Mouse (Mus musculus): ENCODE results near the gene Armc8. TPM values are rescaled to one million over a fixed set of nuclear protein-coding genes. Genes with fewer than 3 reads are reported as not detected.

The Armc8 gene
- polyA plus RNA-seq, 1 experiment from 2014 or later = 78.3 TPM

- H3K9me3 ChIP-seq (ENCODE audit: control insufficient read depth, low read length) = no peaks in the 10 kb centered on the region
- ATAC-seq (ENCODE audit: low FRiP score) = no peak
Measured at GRCm38 (mm10) chr9:99552068-99552467, 16.6 kb downstream of the Armc8 start.

GRCm38 (mm10) chr9:99546259-99546658 lies 22.4 kb downstream of the Armc8 start:
- Histone ChIP-seq H3K9ac (no peak overlapping the region), H3K4me3 (replicated peaks; ENCODE audit: low read length) (no peak overlapping the region), H3K4me1 (replicated peaks; ENCODE audit: control insufficient read depth, insufficient read depth, low read length) (no peaks in the 10 kb centered on the region), H3K27me3 (ENCODE audit: control insufficient read depth, insufficient read depth, low read length) (no peaks in the 10 kb centered on the region), H3K36me3 (replicated peaks; ENCODE audit: control insufficient read depth, insufficient read depth) (no peaks in the 10 kb centered on the region), H3K27ac (no peak overlapping the region), H3K9me3 (ENCODE audit: control insufficient read depth, low read length) (no peaks in the 10 kb centered on the region), H3K4me2 (replicated peaks) (no peak overlapping the region)
- 84% methylated on average over 1 of the region's 1 CpGs for WGBS
- DNase-seq (ENCODE audit: low spot score) (no peak), ATAC-seq (ENCODE audit: low FRiP score) (no peak)

More at GRCm38 (mm10) chr9:99552068-99552467, 16.6 kb downstream of the Armc8 start:
- DNase-seq (ENCODE audit: low spot score) = no peak
- Histone ChIP-seq H3K4me2 (replicated peaks) (no peak overlapping the region), H3K4me1 (replicated peaks; ENCODE audit: control insufficient read depth, insufficient read depth, low read length) (no peaks in the 10 kb centered on the region), H3K27me3 (ENCODE audit: control insufficient read depth, insufficient read depth, low read length) (no peaks in the 10 kb centered on the region), H3K4me3 (replicated peaks; ENCODE audit: low read length) (no peak overlapping the region), H3K36me3 (replicated peaks; ENCODE audit: control insufficient read depth, insufficient read depth) (no peaks in the 10 kb centered on the region), H3K9ac (no peak overlapping the region), H3K27ac (no peak overlapping the region)
- 93% methylated on average over 2 of the region's 2 CpGs for WGBS

GRCm38 (mm10) chr9:99531865-99532264 lies 36.8 kb downstream of the Armc8 start:
- no peak overlapping the region for H3K27ac ChIP-seq
- no peak overlapping the region for H3K4me2 ChIP-seq (replicated peaks)
- 98% methylated on average over 1 of the region's 1 CpGs for WGBS
- ATAC-seq (ENCODE audit: low FRiP score) (no peak), DNase-seq (ENCODE audit: low spot score) (no peak)
- H3K9me3 ChIP-seq (ENCODE audit: control insufficient read depth, low read length) = no peaks in the 10 kb centered on the region
- no peak overlapping the region for H3K9ac ChIP-seq
- no peak overlapping the region for H3K4me3 ChIP-seq (replicated peaks; ENCODE audit: low read length)
- peaks cover 74% of the 10 kb centered on the region for H3K36me3 ChIP-seq (replicated peaks; ENCODE audit: control insufficient read depth, insufficient read depth)
- H3K4me1 ChIP-seq (replicated peaks; ENCODE audit: control insufficient read depth, insufficient read depth, low read length) = no peaks in the 10 kb centered on the region
- H3K27me3 ChIP-seq (ENCODE audit: control insufficient read depth, insufficient read depth, low read length) = no peaks in the 10 kb centered on the region

- H3K27me3 ChIP-seq (ENCODE audit: control insufficient read depth, insufficient read depth, low read length) = no peaks in the 10 kb centered on the region
- H3K4me2 ChIP-seq (replicated peaks) = no peak overlapping the region
- H3K36me3 ChIP-seq (replicated peaks; ENCODE audit: control insufficient read depth, insufficient read depth) = peaks cover 25% of the 10 kb centered on the region
- H3K27ac ChIP-seq = no peak overlapping the region
- no peak for DNase-seq (ENCODE audit: low spot score)
- H3K9ac ChIP-seq = no peak overlapping the region
- no peaks in the 10 kb centered on the region for H3K9me3 ChIP-seq (ENCODE audit: control insufficient read depth, low read length)
- H3K4me1 ChIP-seq (replicated peaks; ENCODE audit: control insufficient read depth, insufficient read depth, low read length) = no peaks in the 10 kb centered on the region
- no peak overlapping the region for H3K4me3 ChIP-seq (replicated peaks; ENCODE audit: low read length)
- ATAC-seq (ENCODE audit: low FRiP score) = no peak
- 93% methylated on average over 7 of the region's 7 CpGs for WGBS
Measured at GRCm38 (mm10) chr9:99505875-99506274, 62.8 kb downstream of the Armc8 start.

- Histone ChIP-seq H3K9me3 (ENCODE audit: control insufficient read depth, low read length) (no peaks in the 10 kb centered on the region), H3K9ac (no peak overlapping the region), H3K27me3 (ENCODE audit: control insufficient read depth, insufficient read depth, low read length) (no peaks in the 10 kb centered on the region), H3K36me3 (replicated peaks; ENCODE audit: control insufficient read depth, insufficient read depth) (peaks cover 46% of the 10 kb centered on the region), H3K4me1 (replicated peaks; ENCODE audit: control insufficient read depth, insufficient read depth, low read length) (no peaks in the 10 kb centered on the region), H3K27ac (no peak overlapping the region), H3K4me2 (replicated peaks) (no peak overlapping the region), H3K4me3 (replicated peaks; ENCODE audit: low read length) (no peak overlapping the region)
- 93% methylated on average over 4 of the region's 4 CpGs for WGBS
- ATAC-seq (ENCODE audit: low FRiP score) (no peak), DNase-seq (ENCODE audit: low spot score) (no peak)
Measured at GRCm38 (mm10) chr9:99499336-99499735, 69.4 kb downstream of the Armc8 start.

- no peaks in the 10 kb centered on the region for H3K4me1 ChIP-seq (replicated peaks; ENCODE audit: control insufficient read depth, insufficient read depth, low read length)
- no peak overlapping the region for H3K4me3 ChIP-seq (replicated peaks; ENCODE audit: low read length)
- H3K27ac ChIP-seq = no peak overlapping the region
- ATAC-seq (ENCODE audit: low FRiP score) (no peak), DNase-seq (ENCODE audit: low spot score) (no peak)
- H3K9me3 ChIP-seq (ENCODE audit: control insufficient read depth, low read length) = no peaks in the 10 kb centered on the region
- no peak overlapping the region for H3K9ac ChIP-seq
- WGBS = 68% methylated on average over 10 of the region's 10 CpGs
- peaks cover 71% of the 10 kb centered on the region for H3K36me3 ChIP-seq (replicated peaks; ENCODE audit: control insufficient read depth, insufficient read depth)
- H3K27me3 ChIP-seq (ENCODE audit: control insufficient read depth, insufficient read depth, low read length) = no peaks in the 10 kb centered on the region
- no peak overlapping the region for H3K4me2 ChIP-seq (replicated peaks)
Measured at GRCm38 (mm10) chr9:99492634-99493200, 76.0 kb downstream of the Armc8 start.

GRCm38 (mm10) chr9:99491050-99491449 lies 77.6 kb downstream of the Armc8 start:
- WGBS = 94% methylated on average over 4 of the region's 4 CpGs
- H3K36me3 ChIP-seq (replicated peaks; ENCODE audit: control insufficient read depth, insufficient read depth) = peaks cover 70% of the 10 kb centered on the region
- no peaks in the 10 kb centered on the region for H3K4me1 ChIP-seq (replicated peaks; ENCODE audit: control insufficient read depth, insufficient read depth, low read length)
- H3K27ac ChIP-seq = no peak overlapping the region
- no peak for DNase-seq (ENCODE audit: low spot score)
- H3K27me3 ChIP-seq (ENCODE audit: control insufficient read depth, insufficient read depth, low read length) = no peaks in the 10 kb centered on the region
- no peak for ATAC-seq (ENCODE audit: low FRiP score)
- H3K4me2 ChIP-seq (replicated peaks) = no peak overlapping the region
- H3K9ac ChIP-seq = no peak overlapping the region
- no peak overlapping the region for H3K4me3 ChIP-seq (replicated peaks; ENCODE audit: low read length)
- H3K9me3 ChIP-seq (ENCODE audit: control insufficient read depth, low read length) = no peaks in the 10 kb centered on the region

- H3K4me1 ChIP-seq (replicated peaks; ENCODE audit: control insufficient read depth, insufficient read depth, low read length) = no peaks in the 10 kb centered on the region
- ATAC-seq (ENCODE audit: low FRiP score) (no peak), DNase-seq (ENCODE audit: low spot score) (no peak)
- peaks cover 71% of the 10 kb centered on the region for H3K36me3 ChIP-seq (replicated peaks; ENCODE audit: control insufficient read depth, insufficient read depth)
- 91% methylated on average over 3 of the region's 3 CpGs for WGBS
- H3K27ac ChIP-seq = no peak overlapping the region
- no peaks in the 10 kb centered on the region for H3K9me3 ChIP-seq (ENCODE audit: control insufficient read depth, low read length)
- H3K4me2 ChIP-seq (replicated peaks) = no peak overlapping the region
- no peaks in the 10 kb centered on the region for H3K27me3 ChIP-seq (ENCODE audit: control insufficient read depth, insufficient read depth, low read length)
- no peak overlapping the region for H3K9ac ChIP-seq
- H3K4me3 ChIP-seq (replicated peaks; ENCODE audit: low read length) = no peak overlapping the region
Measured at GRCm38 (mm10) chr9:99487841-99488240, 80.9 kb downstream of the Armc8 start.

GRCm38 (mm10) chr9:99487126-99487695 lies 81.5 kb downstream of the Armc8 start:
- H3K4me1 ChIP-seq (replicated peaks; ENCODE audit: control insufficient read depth, insufficient read depth, low read length) = no peaks in the 10 kb centered on the region
- no peak overlapping the region for H3K27ac ChIP-seq
- no peak for ATAC-seq (ENCODE audit: low FRiP score)
- no peak overlapping the region for H3K9ac ChIP-seq
- no peak overlapping the region for H3K4me2 ChIP-seq (replicated peaks)
- WGBS = 90% methylated on average over 8 of the region's 8 CpGs
- no peaks in the 10 kb centered on the region for H3K9me3 ChIP-seq (ENCODE audit: control insufficient read depth, low read length)
- no peak for DNase-seq (ENCODE audit: low spot score)
- H3K36me3 ChIP-seq (replicated peaks; ENCODE audit: control insufficient read depth, insufficient read depth) = peaks cover 69% of the 10 kb centered on the region
- H3K27me3 ChIP-seq (ENCODE audit: control insufficient read depth, insufficient read depth, low read length) = no peaks in the 10 kb centered on the region
- H3K4me3 ChIP-seq (replicated peaks; ENCODE audit: low read length) = no peak overlapping the region

- DNase-seq (ENCODE audit: low spot score) = no peak
- Histone ChIP-seq H3K4me1 (replicated peaks; ENCODE audit: control insufficient read depth, insufficient read depth, low read length) (0 out of 2 replicates have a peak, but pooled peaks cover 5% of the 10 kb centered on the region), H3K27ac (no peak overlapping the region), H3K9ac (no peak overlapping the region), H3K4me2 (replicated peaks) (no peak overlapping the region), H3K27me3 (ENCODE audit: control insufficient read depth, insufficient read depth, low read length) (no peaks in the 10 kb centered on the region), H3K9me3 (ENCODE audit: control insufficient read depth, low read length) (no peaks in the 10 kb centered on the region), H3K36me3 (replicated peaks; ENCODE audit: control insufficient read depth, insufficient read depth) (peaks cover 72% of the 10 kb centered on the region), H3K4me3 (replicated peaks; ENCODE audit: low read length) (no peak overlapping the region)
- WGBS = 92% methylated on average over 4 of the region's 4 CpGs
- ATAC-seq (ENCODE audit: low FRiP score) = no peak
Measured at GRCm38 (mm10) chr9:99485144-99485543, 83.6 kb downstream of the Armc8 start.

All from hindbrain, embryonic 14.5 days (tissue).